Mouse (Mus musculus): ENCODE data around the gene Clasp1. TPM values are rescaled to one million over a fixed set of nuclear protein-coding genes. Genes with fewer than 3 reads are reported as not detected.

The Clasp1 gene
- polyA plus RNA-seq (2012; rRNA removed): 4.0 and 10.9 TPM in 2 replicates

DNA sequence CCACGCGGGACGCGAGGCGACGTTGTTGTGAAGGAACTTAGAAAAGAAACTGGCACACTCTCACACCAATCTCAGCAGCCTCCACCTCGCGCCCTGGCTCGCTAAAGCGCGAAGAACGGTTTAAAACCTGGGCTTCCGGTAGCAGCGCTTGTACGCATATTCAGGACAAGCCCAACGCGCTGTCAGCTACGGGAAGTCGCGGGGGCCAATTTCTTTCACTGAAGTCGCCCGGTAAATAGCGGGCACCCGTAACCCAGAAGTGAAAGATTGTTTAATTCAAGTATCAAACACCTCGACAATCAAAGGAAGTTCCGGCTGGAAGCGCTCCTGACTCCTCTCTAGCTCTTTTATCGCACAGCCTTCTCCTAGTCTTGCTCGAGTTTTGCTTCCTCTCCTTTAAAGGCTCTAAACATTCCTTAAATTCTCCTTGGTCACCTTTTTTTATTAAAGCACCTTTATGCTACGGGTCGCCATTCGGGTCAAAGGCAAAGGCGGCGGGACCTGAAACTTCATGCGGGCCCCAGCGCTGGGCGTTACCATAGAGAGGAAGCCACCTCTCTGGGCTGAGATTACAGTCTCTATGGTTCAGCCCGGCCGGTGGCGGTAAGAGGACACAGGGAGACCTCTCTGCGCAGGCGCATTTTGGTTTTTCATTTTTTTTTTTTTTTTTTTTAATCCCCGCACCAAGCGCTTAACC, at the start of gene Clasp1:
Gene Clasp1, plus strand, starts transcription at position 302 of the 697 bp plus-strand sequence.
- Histone ChIP-seq H3K4me3 (ENCODE audit: low read depth, low read length) (peak within 1 kb of the TSS; percentile 89), H3K27me3 (ENCODE audit: control insufficient read depth, insufficient read depth, low read length) (no peaks in the 10 kb centered on the region), H3K4me1 (ENCODE audit: control insufficient read depth, insufficient read depth, insufficient read length, low read length) (no peaks in the 10 kb centered on the region; the same call in 1 of the 2 replicates), H3K27ac (ENCODE audit: insufficient read depth, low read depth, low read length) (peak within 1 kb of the TSS; percentile 95), H3K36me3 (ENCODE audit: control insufficient read depth, insufficient read depth, low read length) (no peaks in the 10 kb centered on the region)
- no peak for TF ChIP-seq CTCF (IDR thresholded peaks at IDR 0.05; ENCODE audit: extremely low read depth, insufficient read length, insufficient replicate concordance, low read depth, low read length)
- peak; percentile 58 for TF ChIP-seq POLR2A (IDR thresholded peaks at IDR 0.05; ENCODE audit: low read depth, low read length)
- under 1% methylated on average over 44 of the region's 44 CpGs for whole genome bisulfite sequencing

DNA sequence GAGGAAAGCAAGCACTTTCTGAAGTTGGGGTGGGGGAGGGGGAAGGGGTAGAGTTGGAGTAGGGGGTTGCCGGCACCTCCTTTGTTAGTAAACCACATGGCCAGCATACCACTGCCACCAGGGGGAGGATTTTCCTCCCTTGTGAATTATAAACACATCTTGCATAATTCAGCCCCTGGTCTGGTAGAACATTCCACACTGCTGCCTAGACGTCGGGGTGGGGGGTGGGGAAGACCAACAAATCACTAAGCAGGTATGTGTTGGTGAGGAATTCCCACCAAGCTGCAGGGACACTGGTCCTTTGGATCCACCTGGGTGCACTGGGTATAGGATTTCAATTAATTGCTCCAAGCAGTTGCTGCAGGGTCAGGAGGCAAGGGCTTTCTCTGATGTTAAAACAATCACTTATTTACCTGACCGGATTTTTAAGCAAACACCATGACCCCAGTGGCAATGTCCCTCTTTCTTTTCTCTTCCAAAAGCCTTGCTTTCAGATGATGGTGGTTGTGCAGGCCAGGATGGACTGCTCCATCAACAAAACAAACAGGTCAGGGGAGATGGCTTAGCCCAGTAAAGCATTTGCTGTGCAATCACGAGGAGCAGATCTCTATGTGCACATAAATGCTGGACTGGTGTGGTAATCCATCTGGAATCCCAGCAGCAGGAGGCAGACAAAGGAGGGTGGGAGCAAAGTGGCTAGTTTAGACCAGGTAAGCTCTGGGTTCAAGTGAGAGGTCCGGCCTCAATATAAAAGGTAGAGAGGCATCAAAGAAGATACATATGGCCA, 45.0 kb upstream of the Clasp1 start:
- no peak overlapping the region for H3K4me3 ChIP-seq (ENCODE audit: low read depth, low read length)
- H3K36me3 ChIP-seq (ENCODE audit: control insufficient read depth, insufficient read depth, low read length): no peaks in the 10 kb centered on the region
- 29% methylated on average over 6 of the region's 6 CpGs for WGBS
- H3K27ac ChIP-seq (ENCODE audit: insufficient read depth, low read depth, low read length): no peak overlapping the region
- H3K27me3 ChIP-seq (ENCODE audit: control insufficient read depth, insufficient read depth, low read length): no peaks in the 10 kb centered on the region; the same call in 1 of the 2 replicates
- no peaks in the 10 kb centered on the region for H3K4me1 ChIP-seq (ENCODE audit: control insufficient read depth, insufficient read depth, insufficient read length, low read length)
- TF ChIP-seq CTCF (IDR thresholded peaks at IDR 0.05; ENCODE audit: extremely low read depth, insufficient read length, insufficient replicate concordance, low read depth, low read length) (no peak), POLR2A (IDR thresholded peaks at IDR 0.05; ENCODE audit: low read depth, low read length) (no peak)

DNA sequence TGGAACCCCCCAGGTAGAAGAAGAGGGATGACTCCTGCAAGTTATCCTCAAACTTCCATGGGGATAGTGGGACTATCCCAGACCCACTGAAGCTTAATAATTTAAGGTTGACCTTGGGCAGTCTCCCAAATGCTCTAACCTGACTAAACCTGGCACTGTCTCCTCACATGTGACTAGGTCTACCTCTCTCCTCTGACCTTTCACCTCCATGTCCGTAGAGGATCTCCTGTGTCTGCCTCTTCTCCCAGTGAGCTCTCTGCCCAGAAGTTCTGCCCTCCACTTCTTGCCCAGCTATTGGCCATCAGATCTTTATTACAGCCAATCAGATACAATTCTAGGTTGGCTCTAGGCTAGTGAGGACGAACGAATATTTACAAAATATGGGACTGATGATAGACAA, 38.9 kb upstream of the Clasp1 start:
- Histone ChIP-seq H3K27me3 (ENCODE audit: control insufficient read depth, insufficient read depth, low read length) (no peaks in the 10 kb centered on the region), H3K4me3 (ENCODE audit: low read depth, low read length) (no peak overlapping the region), H3K27ac (ENCODE audit: insufficient read depth, low read depth, low read length) (no peak overlapping the region), H3K4me1 (ENCODE audit: control insufficient read depth, insufficient read depth, insufficient read length, low read length) (no peaks in the 10 kb centered on the region), H3K36me3 (ENCODE audit: control insufficient read depth, insufficient read depth, low read length) (no peaks in the 10 kb centered on the region)
- TF ChIP-seq POLR2A (IDR thresholded peaks at IDR 0.05; ENCODE audit: low read depth, low read length): no peak
- TF ChIP-seq CTCF (IDR thresholded peaks at IDR 0.05; ENCODE audit: extremely low read depth, insufficient read length, insufficient replicate concordance, low read depth, low read length): no peak
- WGBS: 66% methylated on average over 3 of the region's 3 CpGs

DNA sequence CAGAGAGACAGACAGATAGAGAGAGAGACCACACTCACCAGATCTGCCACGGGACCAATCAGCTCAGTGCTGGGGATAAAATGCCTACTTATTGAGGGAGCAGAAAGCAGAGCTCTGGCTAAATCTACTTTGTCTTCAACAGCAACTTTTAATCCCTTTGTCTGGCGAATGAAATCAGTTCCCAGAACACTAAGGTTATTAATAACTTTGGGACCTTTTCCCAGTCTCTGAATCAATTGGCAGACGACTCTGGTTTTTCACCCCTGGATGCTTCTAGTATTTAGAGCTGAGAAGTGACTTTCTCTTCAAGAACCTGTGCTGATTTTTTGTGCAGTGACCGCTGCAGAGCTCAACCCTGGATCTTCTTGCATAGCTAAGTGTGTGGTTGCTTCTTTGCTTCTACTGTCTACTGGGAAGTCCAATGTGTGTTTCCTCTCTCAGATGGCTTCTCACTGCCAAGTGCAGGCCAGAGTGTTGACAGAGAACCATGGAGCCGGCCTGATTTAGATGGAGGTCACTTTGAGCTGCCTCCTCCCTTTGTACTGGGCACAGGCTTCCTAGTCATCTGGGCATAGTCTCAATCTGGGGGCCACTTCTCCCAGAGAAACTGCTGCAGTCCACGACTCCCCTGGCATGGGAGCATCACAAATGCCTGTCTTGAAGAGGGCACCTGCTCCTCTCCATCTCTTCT, 29.6 kb upstream of the Clasp1 start:
- TF ChIP-seq CTCF (IDR thresholded peaks at IDR 0.05; ENCODE audit: extremely low read depth, insufficient read length, insufficient replicate concordance, low read depth, low read length): no peak
- TF ChIP-seq POLR2A (IDR thresholded peaks at IDR 0.05; ENCODE audit: low read depth, low read length): no peak
- Histone ChIP-seq H3K27ac (ENCODE audit: insufficient read depth, low read depth, low read length) (no peak overlapping the region), H3K4me1 (ENCODE audit: control insufficient read depth, insufficient read depth, insufficient read length, low read length) (no peaks in the 10 kb centered on the region), H3K36me3 (ENCODE audit: control insufficient read depth, insufficient read depth, low read length) (no peaks in the 10 kb centered on the region), H3K4me3 (ENCODE audit: low read depth, low read length) (no peak overlapping the region), H3K27me3 (ENCODE audit: control insufficient read depth, insufficient read depth, low read length) (no peaks in the 10 kb centered on the region)
- WGBS: 63% methylated on average over 6 of the region's 6 CpGs

DNA sequence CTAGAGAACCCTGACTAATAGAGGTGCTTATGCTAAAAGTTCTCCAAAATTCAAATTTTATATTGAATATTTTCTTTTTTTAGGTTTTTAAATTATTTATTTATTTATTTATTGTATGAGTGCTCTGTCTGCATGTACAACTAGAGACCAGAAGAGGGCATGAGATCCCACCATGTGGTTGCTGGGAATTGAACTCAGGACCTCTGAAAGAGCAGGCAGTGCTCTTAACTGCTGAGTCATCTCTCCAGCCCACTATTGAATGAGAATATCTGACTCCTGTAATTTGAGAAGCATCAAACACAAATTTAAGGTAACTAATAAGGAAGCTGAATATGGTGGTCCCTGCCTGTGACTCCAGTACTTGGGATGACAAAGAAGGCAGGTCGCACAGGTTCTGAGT, 20.9 kb upstream of the Clasp1 start:
- H3K36me3 ChIP-seq (ENCODE audit: control insufficient read depth, insufficient read depth, low read length): no peaks in the 10 kb centered on the region
- H3K4me3 ChIP-seq (ENCODE audit: low read depth, low read length): no peak overlapping the region
- H3K4me1 ChIP-seq (ENCODE audit: control insufficient read depth, insufficient read depth, insufficient read length, low read length): 0 out of 2 replicates have a peak, but pooled peaks cover 1% of the 10 kb centered on the region
- 92% methylated on average over 1 of the region's 1 CpGs for WGBS
- no peak overlapping the region for H3K27ac ChIP-seq (ENCODE audit: insufficient read depth, low read depth, low read length)
- TF ChIP-seq CTCF (IDR thresholded peaks at IDR 0.05; ENCODE audit: extremely low read depth, insufficient read length, insufficient replicate concordance, low read depth, low read length): no peak
- H3K27me3 ChIP-seq (ENCODE audit: control insufficient read depth, insufficient read depth, low read length): no peaks in the 10 kb centered on the region

DNA sequence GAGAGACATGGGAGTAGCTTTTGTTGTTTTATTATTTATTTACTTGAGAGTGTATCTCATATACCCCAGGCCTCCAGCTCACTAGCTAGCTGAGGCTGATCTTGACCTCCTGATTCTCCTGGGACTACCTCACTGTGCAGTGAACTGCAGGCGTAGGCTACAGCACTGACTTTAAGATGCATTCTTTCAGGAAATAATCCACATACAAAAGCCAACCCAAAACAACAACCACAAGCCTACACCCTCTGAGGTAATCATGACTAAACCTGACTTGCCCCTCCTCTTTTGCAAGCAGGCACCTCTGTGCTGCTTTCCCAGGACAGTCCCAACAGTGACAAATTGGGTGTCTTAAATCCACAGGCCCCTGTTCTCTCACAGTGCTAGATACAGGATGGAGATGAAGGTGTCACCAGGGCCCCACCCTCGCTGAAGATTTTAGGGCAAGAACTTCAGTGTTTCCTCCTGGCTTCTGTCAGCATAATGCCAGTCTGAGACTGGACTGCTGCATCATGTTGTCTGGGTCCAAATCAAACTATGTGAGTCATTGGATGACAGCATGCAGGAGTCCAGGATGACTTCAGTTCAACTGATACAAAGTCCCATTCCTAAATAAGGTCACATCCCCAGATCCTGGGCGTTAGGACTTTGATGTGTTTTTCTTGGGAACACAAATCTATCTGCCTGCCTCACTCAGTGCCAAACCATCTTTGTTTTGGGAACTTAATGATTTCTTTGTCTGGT, 20.0 kb upstream of the Clasp1 start:
- TF ChIP-seq POLR2A (IDR thresholded peaks at IDR 0.05; ENCODE audit: low read depth, low read length) (no peak), CTCF (IDR thresholded peaks at IDR 0.05; ENCODE audit: extremely low read depth, insufficient read length, insufficient replicate concordance, low read depth, low read length) (no peak)
- H3K27ac ChIP-seq (ENCODE audit: insufficient read depth, low read depth, low read length): no peak overlapping the region
- 78% methylated on average over 3 of the region's 3 CpGs for WGBS

More for the DNA sequence above, 20.0 kb upstream of the Clasp1 start:
- no peaks in the 10 kb centered on the region for H3K36me3 ChIP-seq (ENCODE audit: control insufficient read depth, insufficient read depth, low read length)
- no peak overlapping the region for H3K4me3 ChIP-seq (ENCODE audit: low read depth, low read length)
- H3K4me1 ChIP-seq (ENCODE audit: control insufficient read depth, insufficient read depth, insufficient read length, low read length): 0 out of 2 replicates have a peak, but pooled peaks cover 1% of the 10 kb centered on the region
- H3K27me3 ChIP-seq (ENCODE audit: control insufficient read depth, insufficient read depth, low read length): no peaks in the 10 kb centered on the region

Measured in small intestine, adult 2 months (tissue).